ENCODE assay signal across 23 mouse cellular contexts in genomic region chr7:103854669-103855068, GRCm38 (mm10). TPM values are rescaled to one million over a fixed set of nuclear protein-coding genes. Genes with fewer than 3 reads are reported as not detected.
DNase-seq lines count a peak whose midpoint lies in the region; ATAC-seq lines count a peak whose summit lies in the region.
"Had no signal": no experiment of that assay in that cellular context is flagged by ENCODE, and none has a peak within 500 bp of the region (broad histone marks: within the 10 kb centered on the region; RNA-seq: fewer than 3 reads in every experiment).

No protein-coding gene starts in this region.

- H3K27ac ChIP-seq in liver, embryonic 11.5 days (ENCODE audit: low read depth, low read length): peak overlapping the region; percentile 25
- H3K27ac ChIP-seq in liver, embryonic 12.5 days: peak overlapping the region; percentile 86
- peak overlapping the region; percentile 57 for H3K27ac ChIP-seq in liver, embryonic 16.5 days (ENCODE audit: low read length)
- H3K27ac ChIP-seq: embryonic facial prominence, embryonic 15.5 days; forebrain, embryonic 13.5 days; heart, adult 2 months; hindbrain, embryonic 10.5 days; hindbrain, embryonic 14.5 days; intestine, embryonic 15.5 days had no signal

- no peak for ATAC-seq in liver, embryonic 11.5 days (replicated peaks; ENCODE audit: low FRiP score)
- peak; percentile 25; the same call in 1 of the 2 replicates for ATAC-seq in liver, embryonic 12.5 days
- no peak for ATAC-seq in liver, embryonic 16.5 days (ENCODE audit: low read depth)
- ATAC-seq: activated CD4-positive, CD25-positive, alpha-beta regulatory T cell, adult 4 months; forebrain, embryonic 13.5 days; forebrain, postnatal 0 days; intestine, embryonic 15.5 days had no signal

- no peaks in the 10 kb centered on the region for H3K36me3 ChIP-seq in liver, embryonic 11.5 days (ENCODE audit: control insufficient read depth, insufficient read depth, low read length)
- H3K36me3 ChIP-seq in liver, embryonic 12.5 days: no peaks in the 10 kb centered on the region
- H3K36me3 ChIP-seq in liver, embryonic 16.5 days (ENCODE audit: control insufficient read depth, insufficient read depth): no peaks in the 10 kb centered on the region
- H3K36me3 ChIP-seq: embryonic facial prominence, embryonic 15.5 days; hindbrain, embryonic 10.5 days; intestine, embryonic 15.5 days had no signal

- H3K9me3 ChIP-seq in liver, embryonic 11.5 days (ENCODE audit: control insufficient read depth, low read length): no peaks in the 10 kb centered on the region
- H3K9me3 ChIP-seq in liver, embryonic 12.5 days (replicated peaks): no peaks in the 10 kb centered on the region
- H3K9me3 ChIP-seq in liver, embryonic 16.5 days (replicated peaks; ENCODE audit: control insufficient read depth, low read length): no peaks in the 10 kb centered on the region
- H3K9me3 ChIP-seq: embryonic facial prominence, embryonic 15.5 days; forebrain, embryonic 13.5 days; hindbrain, embryonic 10.5 days; intestine, embryonic 15.5 days had no signal

- H3K4me2 ChIP-seq in liver, embryonic 11.5 days: no peak overlapping the region
- peak overlapping the region; percentile 19; the same call in 1 of the 2 replicates for H3K4me2 ChIP-seq in liver, embryonic 12.5 days
- H3K4me2 ChIP-seq in liver, embryonic 16.5 days (ENCODE audit: low read depth, low read length): 0 out of 2 replicates have a peak overlapping the region, but pooled peaks have one; percentile 17
- H3K4me2 ChIP-seq: embryonic facial prominence, embryonic 15.5 days; forebrain, embryonic 13.5 days; hindbrain, embryonic 14.5 days; intestine, embryonic 15.5 days had no signal

- WGBS in liver, embryonic 11.5 days: 75% methylated on average over 1 of the region's 1 CpGs
- WGBS in liver, embryonic 12.5 days (ENCODE audit: insufficient replicate concordance): 42% methylated on average over 1 of the region's 1 CpGs
- 50% methylated on average over 1 of the region's 1 CpGs for WGBS in liver, embryonic 16.5 days (ENCODE audit: insufficient replicate concordance)

- no peak overlapping the region for H3K4me3 ChIP-seq in liver, embryonic 11.5 days (ENCODE audit: low read depth, low read length)
- no peak overlapping the region for H3K4me3 ChIP-seq in liver, embryonic 12.5 days
- no peak overlapping the region for H3K4me3 ChIP-seq in liver, embryonic 16.5 days (ENCODE audit: low read depth, low read length)
- H3K4me3 ChIP-seq: embryonic facial prominence, embryonic 15.5 days; forebrain, embryonic 13.5 days; heart, adult 2 months; hindbrain, embryonic 10.5 days; intestine, embryonic 15.5 days had no signal

- no peak for DNase-seq in liver, embryonic 11.5 days (ENCODE audit: low spot score)
- no peak for DNase-seq in liver
- no peak for DNase-seq in frontal cortex, postnatal 14 days (ENCODE audit: low spot score in 2 of 2)
- DNase-seq in lung, postnatal 4 days: no peak
- DNase-seq in kidney, postnatal 25 days: no peak
- DNase-seq: adrenal gland, postnatal 25 days; cerebellum, adult 8-10 months; cerebellum, postnatal 14 days; embryo, embryonic 11 days; forebrain, postnatal 0 days; gastrocnemius, postnatal 10 days; heart, adult 2 months; kidney, adult 18-20 months had no signal

- no peaks in the 10 kb centered on the region for H3K27me3 ChIP-seq in liver, embryonic 11.5 days (replicated peaks; ENCODE audit: control insufficient read depth, insufficient read depth, low read length)
- H3K27me3 ChIP-seq in liver, embryonic 12.5 days (replicated peaks): no peaks in the 10 kb centered on the region
- no peaks in the 10 kb centered on the region for H3K27me3 ChIP-seq in liver, embryonic 16.5 days (ENCODE audit: control insufficient read depth, insufficient read depth, low read depth, low read length)
- H3K27me3 ChIP-seq: embryonic facial prominence, embryonic 15.5 days; forebrain, embryonic 13.5 days; intestine, embryonic 15.5 days had no signal

- H3K9ac ChIP-seq in liver, embryonic 11.5 days (ENCODE audit: low read depth, low read length): no peak overlapping the region
- peak overlapping the region; percentile 48 for H3K9ac ChIP-seq in liver, embryonic 12.5 days
- no peak overlapping the region; the same call in 1 of the 2 replicates for H3K9ac ChIP-seq in liver, embryonic 16.5 days (ENCODE audit: low read depth, low read length)
- H3K9ac ChIP-seq: embryonic facial prominence, embryonic 15.5 days; forebrain, embryonic 13.5 days; forebrain, postnatal 0 days; hindbrain, embryonic 14.5 days; intestine, embryonic 15.5 days had no signal

- peaks cover 12% of the 10 kb centered on the region for H3K4me1 ChIP-seq in liver, embryonic 11.5 days (replicated peaks; ENCODE audit: control insufficient read depth, insufficient read depth, low read length)
- H3K4me1 ChIP-seq in liver, embryonic 12.5 days: peaks cover 60% of the 10 kb centered on the region
- H3K4me1 ChIP-seq in liver, embryonic 16.5 days (ENCODE audit: control insufficient read depth, low read depth, low read length): peaks cover 12% of the 10 kb centered on the region
- H3K4me1 ChIP-seq: embryonic facial prominence, embryonic 15.5 days; forebrain, embryonic 13.5 days; hindbrain, embryonic 10.5 days; intestine, embryonic 15.5 days had no signal

RNA-seq across cellular contexts. Expression of gene Hbb-y, which starts 1.7 kb away (rescaled TPM):
- polyA plus RNA-seq in liver, embryonic 11.5 days (2014; fragmentation: Nextera tagmentation; extraction: Ambion mirVana): 15,021 and 16,786 TPM in 2 replicates
- polyA plus RNA-seq in liver, embryonic 12.5 days (2016; fragmentation: Nextera tagmentation; extraction: Ambion mirVana): 9,927 and 10,875 TPM in 2 replicates
- 114 and 115 TPM in 2 replicates for polyA plus RNA-seq in liver, embryonic 16.5 days (2015; fragmentation: Nextera tagmentation; extraction: Ambion mirVana)
- polyA plus RNA-seq: activated CD4-positive, CD25-positive, alpha-beta regulatory T cell, adult 4 months; heart, adult 2 months had no signal

RNA-seq across cellular contexts. Expression of gene Hbb-bh1, which starts 11.7 kb away (rescaled TPM):
- 4,066 and 4,428 TPM in 2 replicates for polyA plus RNA-seq in liver, embryonic 11.5 days (2014; fragmentation: Nextera tagmentation; extraction: Ambion mirVana)
- polyA plus RNA-seq in liver, embryonic 12.5 days (2016; fragmentation: Nextera tagmentation; extraction: Ambion mirVana): 1,392 and 1,481 TPM in 2 replicates
- 24.9 and 31.8 TPM in 2 replicates for polyA plus RNA-seq in liver, embryonic 16.5 days (2015; fragmentation: Nextera tagmentation; extraction: Ambion mirVana)
- polyA plus RNA-seq: activated CD4-positive, CD25-positive, alpha-beta regulatory T cell, adult 4 months; forebrain, postnatal 0 days; heart, adult 2 months had no signal

RNA-seq across cellular contexts. Expression of gene Hbb-bh2, which starts 14.3 kb away (rescaled TPM):
- not detected in 2 replicates for polyA plus RNA-seq in liver, embryonic 11.5 days (2014; fragmentation: Nextera tagmentation; extraction: Ambion mirVana)
- 0.72 and 1.2 TPM in 2 replicates for polyA plus RNA-seq in liver, embryonic 12.5 days (2016; fragmentation: Nextera tagmentation; extraction: Ambion mirVana)
- polyA plus RNA-seq in liver, embryonic 16.5 days (2015; fragmentation: Nextera tagmentation; extraction: Ambion mirVana): 0.22 TPM in 1 of 2 replicates, not detected in the other
- polyA plus RNA-seq: activated CD4-positive, CD25-positive, alpha-beta regulatory T cell, adult 4 months; embryonic facial prominence, embryonic 11.5 days; embryonic facial prominence, embryonic 15.5 days; forebrain, embryonic 13.5 days; forebrain, postnatal 0 days; heart, adult 2 months; heart, embryonic 14.5 days; hindbrain, embryonic 10.5 days; hindbrain, embryonic 14.5 days; intestine, embryonic 15.5 days had no signal

RNA-seq across cellular contexts. Expression of gene Hbb-bs, which starts 26.8 kb away (rescaled TPM):
- 9,439 and 11,024 TPM in 2 replicates for polyA plus RNA-seq in liver, embryonic 11.5 days (2014; fragmentation: Nextera tagmentation; extraction: Ambion mirVana)
- polyA plus RNA-seq in liver, embryonic 12.5 days (2016; fragmentation: Nextera tagmentation; extraction: Ambion mirVana): 70,723 and 73,152 TPM in 2 replicates
- polyA plus RNA-seq in liver, embryonic 16.5 days (2015; fragmentation: Nextera tagmentation; extraction: Ambion mirVana): 113,562 and 115,549 TPM in 2 replicates

RNA-seq across cellular contexts. Expression of gene Olfr66, which starts 31.4 kb away (rescaled TPM):
- not detected in 2 replicates for polyA plus RNA-seq in liver, embryonic 11.5 days (2014; fragmentation: Nextera tagmentation; extraction: Ambion mirVana)
- not detected in 2 replicates for polyA plus RNA-seq in liver, embryonic 12.5 days (2016; fragmentation: Nextera tagmentation; extraction: Ambion mirVana)
- polyA plus RNA-seq in liver, embryonic 16.5 days (2015; fragmentation: Nextera tagmentation; extraction: Ambion mirVana): not detected in 2 replicates
- polyA plus RNA-seq: embryonic facial prominence, embryonic 11.5 days; embryonic facial prominence, embryonic 15.5 days; forebrain, embryonic 13.5 days; forebrain, postnatal 0 days; heart, adult 2 months; heart, embryonic 14.5 days; hindbrain, embryonic 10.5 days; hindbrain, embryonic 14.5 days; intestine, embryonic 15.5 days had no signal

Comparison
In these comparisons a context has a peak if more than half of its experiments do, and no peak if none do; other contexts are left out.
1. RNA of gene Hbb-y, which starts 1.7 kb away (polyA plus RNA-seq): 15,021 to 16,786 TPM in liver, embryonic 11.5 days and 9,927 to 10,875 TPM in liver, embryonic 12.5 days; 114 to 115 TPM in liver, embryonic 16.5 days; every median in the first group is over 10 times any median in the second.
2. RNA of gene Hbb-bh1, which starts 11.7 kb away (polyA plus RNA-seq): 4,066 to 4,428 TPM in liver, embryonic 11.5 days and 1,392 to 1,481 TPM in liver, embryonic 12.5 days; 24.9 to 31.8 TPM in liver, embryonic 16.5 days; every median in the first group is over 10 times any median in the second.
3. H3K27ac ChIP-seq: peak in every context shown above with its lines; median percentile 86 in liver, embryonic 12.5 days; 57 in liver, embryonic 16.5 days; 25 in liver, embryonic 11.5 days.